Mouse (Mus musculus): ENCODE data around the gene Kcnj2. TPM values are rescaled to one million over a fixed set of nuclear protein-coding genes. Genes with fewer than 3 reads are reported as not detected.

The Kcnj2 gene
- total and polyA plus RNA-seq, 3 experiments, result under 0.01 TPM; not detected in 2

- ATAC-seq (ENCODE audit: extremely low read depth, insufficient number of reproducible peaks, low FRiP score, poor library complexity, severe bottlenecking) (no peak), DNase-seq (ENCODE audit: low spot score) (no peak)
- H3K27me3 ChIP-seq (ENCODE audit: insufficient read depth, low read length), result no peaks in the 10 kb centered on the region
- H3K9me3 ChIP-seq (replicated peaks), result peaks cover 12% of the 10 kb centered on the region
- H3K4me1 ChIP-seq (ENCODE audit: insufficient read depth, low read depth, low read length), result no peaks in the 10 kb centered on the region
- H3K36me3 ChIP-seq (replicated peaks), result no peaks in the 10 kb centered on the region
- H3K4me3 ChIP-seq (ENCODE audit: low read depth, low read length), result no peak overlapping the region
- TF ChIP-seq TAL1 (conservative IDR thresholded peaks at IDR 0.05; ENCODE audit: low read depth, low read length) (no peak), POLR2AphosphoS5 (IDR thresholded peaks at IDR 0.05; ENCODE audit: insufficient replicate concordance, low read depth, low read length) (no peak), GATA2 (IDR thresholded peaks at IDR 0.05; ENCODE audit: borderline replicate concordance, low read depth, low read length) (no peak), GATA1 (IDR thresholded peaks at IDR 0.05; ENCODE audit: borderline replicate concordance, low read length) (no peak), CTCF (IDR thresholded peaks at IDR 0.05; ENCODE audit: low read depth, low read length) (no peak)
These were observed 30.6 kb downstream of the Kcnj2 start for GRCm38 (mm10) chr11:111096612-111097011.

DNA sequence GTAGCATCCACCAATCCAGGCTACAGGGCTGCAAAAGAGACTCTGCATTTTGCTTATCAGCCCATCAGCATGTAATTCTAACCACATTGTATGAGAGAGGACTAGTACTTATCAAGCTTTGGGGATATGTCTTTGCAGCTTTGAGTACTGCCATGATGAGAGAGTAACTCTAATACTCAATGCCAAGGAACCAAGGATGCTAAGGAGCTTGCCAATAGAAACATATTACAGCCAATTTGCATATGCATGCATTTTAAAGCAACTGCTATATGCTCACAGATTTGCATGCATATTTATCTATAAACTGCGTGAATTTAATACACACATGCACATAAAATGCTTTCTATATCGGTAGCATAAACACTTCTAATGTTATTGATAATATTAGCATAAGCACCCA, 34.2 kb downstream of the Kcnj2 start:
- H3K27me3 ChIP-seq (ENCODE audit: insufficient read depth, low read length), result no peaks in the 10 kb centered on the region
- TF ChIP-seq POLR2AphosphoS5 (IDR thresholded peaks at IDR 0.05; ENCODE audit: insufficient replicate concordance, low read depth, low read length), result no peak
- no peak for TF ChIP-seq GATA1 (IDR thresholded peaks at IDR 0.05; ENCODE audit: borderline replicate concordance, low read length)
- no peak for TF ChIP-seq GATA2 (IDR thresholded peaks at IDR 0.05; ENCODE audit: borderline replicate concordance, low read depth, low read length)
- no peak for TF ChIP-seq TAL1 (conservative IDR thresholded peaks at IDR 0.05; ENCODE audit: low read depth, low read length)
- TF ChIP-seq CTCF (IDR thresholded peaks at IDR 0.05; ENCODE audit: low read depth, low read length), result no peak
- no peak overlapping the region for H3K4me3 ChIP-seq (ENCODE audit: low read depth, low read length)
- peaks cover 6% of the 10 kb centered on the region for H3K9me3 ChIP-seq (replicated peaks)
- H3K36me3 ChIP-seq (replicated peaks), result no peaks in the 10 kb centered on the region
- no peak for ATAC-seq (ENCODE audit: extremely low read depth, insufficient number of reproducible peaks, low FRiP score, poor library complexity, severe bottlenecking)
- no peaks in the 10 kb centered on the region for H3K4me1 ChIP-seq (ENCODE audit: insufficient read depth, low read depth, low read length)
- DNase-seq (ENCODE audit: low spot score), result no peak

GRCm38 (mm10) chr11:111100651-111101050, 34.7 kb downstream of the Kcnj2 start:
- DNase-seq (ENCODE audit: low spot score), result no peak
- TF ChIP-seq TAL1 (conservative IDR thresholded peaks at IDR 0.05; ENCODE audit: low read depth, low read length), result no peak
- TF ChIP-seq GATA2 (IDR thresholded peaks at IDR 0.05; ENCODE audit: borderline replicate concordance, low read depth, low read length), result no peak
- no peak for TF ChIP-seq POLR2AphosphoS5 (IDR thresholded peaks at IDR 0.05; ENCODE audit: insufficient replicate concordance, low read depth, low read length)
- TF ChIP-seq GATA1 (IDR thresholded peaks at IDR 0.05; ENCODE audit: borderline replicate concordance, low read length), result no peak
- no peak for ATAC-seq (ENCODE audit: extremely low read depth, insufficient number of reproducible peaks, low FRiP score, poor library complexity, severe bottlenecking)
- Histone ChIP-seq H3K4me1 (ENCODE audit: insufficient read depth, low read depth, low read length) (no peaks in the 10 kb centered on the region), H3K27me3 (ENCODE audit: insufficient read depth, low read length) (no peaks in the 10 kb centered on the region), H3K36me3 (replicated peaks) (no peaks in the 10 kb centered on the region), H3K9me3 (replicated peaks) (peaks cover 7% of the 10 kb centered on the region), H3K4me3 (ENCODE audit: low read depth, low read length) (no peak overlapping the region)

DNA sequence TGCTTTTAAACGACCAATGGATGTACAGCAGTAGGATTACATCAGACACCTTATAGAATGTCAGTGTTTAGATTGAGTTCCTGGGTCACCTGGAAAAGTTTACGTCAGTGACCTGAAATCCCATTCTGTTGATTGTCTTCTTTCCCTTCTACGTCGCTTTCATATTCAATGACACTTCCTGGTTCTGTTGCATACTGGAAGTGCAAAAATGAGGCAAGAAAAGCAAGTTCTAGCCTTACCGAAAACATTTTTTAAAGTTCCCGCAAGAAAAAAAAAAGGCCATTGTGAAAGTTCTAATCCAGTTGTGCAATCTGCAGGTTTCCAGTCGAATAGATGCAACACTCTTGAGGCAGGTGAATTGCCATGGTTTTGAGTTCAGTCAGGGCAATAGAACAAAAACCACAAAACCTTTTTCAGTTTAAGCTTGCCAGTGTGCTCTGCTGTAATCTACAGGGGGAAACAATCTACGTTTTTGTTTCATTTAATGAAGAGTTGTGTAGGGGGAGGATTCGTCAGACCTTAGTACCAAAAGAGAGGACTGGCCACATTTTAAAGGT, 35.7 kb downstream of the Kcnj2 start:
- Histone ChIP-seq H3K4me1 (ENCODE audit: insufficient read depth, low read depth, low read length) (no peaks in the 10 kb centered on the region), H3K36me3 (replicated peaks) (no peaks in the 10 kb centered on the region), H3K9me3 (replicated peaks) (peaks cover 9% of the 10 kb centered on the region), H3K4me3 (ENCODE audit: low read depth, low read length) (no peak overlapping the region), H3K27me3 (ENCODE audit: insufficient read depth, low read length) (no peaks in the 10 kb centered on the region)
- ATAC-seq (ENCODE audit: extremely low read depth, insufficient number of reproducible peaks, low FRiP score, poor library complexity, severe bottlenecking), result no peak
- no peak for DNase-seq (ENCODE audit: low spot score)
- TF ChIP-seq POLR2AphosphoS5 (IDR thresholded peaks at IDR 0.05; ENCODE audit: insufficient replicate concordance, low read depth, low read length) (no peak), GATA1 (IDR thresholded peaks at IDR 0.05; ENCODE audit: borderline replicate concordance, low read length) (no peak)

GRCm38 (mm10) chr11:111104422-111104821, 38.5 kb downstream of the Kcnj2 start:
- Histone ChIP-seq H3K36me3 (replicated peaks) (no peaks in the 10 kb centered on the region), H3K27me3 (ENCODE audit: insufficient read depth, low read length) (no peaks in the 10 kb centered on the region), H3K4me1 (ENCODE audit: insufficient read depth, low read depth, low read length) (no peaks in the 10 kb centered on the region), H3K9me3 (replicated peaks) (peaks cover 19% of the 10 kb centered on the region), H3K4me3 (ENCODE audit: low read depth, low read length) (no peak overlapping the region)
- DNase-seq (ENCODE audit: low spot score) (no peak), ATAC-seq (ENCODE audit: extremely low read depth, insufficient number of reproducible peaks, low FRiP score, poor library complexity, severe bottlenecking) (no peak)
- TF ChIP-seq CTCF (IDR thresholded peaks at IDR 0.05; ENCODE audit: low read depth, low read length), result no peak
- TF ChIP-seq GATA2 (IDR thresholded peaks at IDR 0.05; ENCODE audit: borderline replicate concordance, low read depth, low read length), result no peak
- TF ChIP-seq TAL1 (conservative IDR thresholded peaks at IDR 0.05; ENCODE audit: low read depth, low read length), result no peak

DNA sequence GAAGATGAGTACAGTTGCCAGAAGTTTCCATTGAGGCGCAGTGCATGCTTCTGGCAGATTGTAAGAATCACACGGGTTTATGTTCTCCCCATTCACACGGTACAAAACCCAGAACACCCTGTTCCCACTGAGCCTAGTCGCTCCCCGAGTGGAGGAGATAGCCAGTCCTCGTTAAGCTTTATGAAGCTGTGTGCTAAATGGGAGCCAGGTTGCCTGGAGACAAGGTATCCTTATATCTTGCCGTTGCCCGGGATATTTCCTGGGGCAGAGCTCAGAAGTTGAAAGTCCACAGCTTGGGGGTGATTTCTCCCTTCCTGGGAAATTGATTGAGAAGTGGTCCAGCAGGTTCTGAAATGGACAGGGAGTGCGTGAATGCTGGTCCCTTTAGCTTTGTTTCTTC, 42.2 kb downstream of the Kcnj2 start:
- ATAC-seq (ENCODE audit: extremely low read depth, insufficient number of reproducible peaks, low FRiP score, poor library complexity, severe bottlenecking) (no peak), DNase-seq (ENCODE audit: low spot score) (no peak)
- H3K4me3 ChIP-seq (ENCODE audit: low read depth, low read length), result no peak overlapping the region
- H3K4me1 ChIP-seq (ENCODE audit: insufficient read depth, low read depth, low read length), result no peaks in the 10 kb centered on the region
- H3K36me3 ChIP-seq (replicated peaks), result no peaks in the 10 kb centered on the region
- peaks cover 30% of the 10 kb centered on the region for H3K9me3 ChIP-seq (replicated peaks)
- TF ChIP-seq CTCF (IDR thresholded peaks at IDR 0.05; ENCODE audit: low read depth, low read length), result no peak
- no peak for TF ChIP-seq TAL1 (conservative IDR thresholded peaks at IDR 0.05; ENCODE audit: low read depth, low read length)
- no peak for TF ChIP-seq GATA2 (IDR thresholded peaks at IDR 0.05; ENCODE audit: borderline replicate concordance, low read depth, low read length)
- TF ChIP-seq POLR2AphosphoS5 (IDR thresholded peaks at IDR 0.05; ENCODE audit: insufficient replicate concordance, low read depth, low read length), result no peak
- no peak for TF ChIP-seq GATA1 (IDR thresholded peaks at IDR 0.05; ENCODE audit: borderline replicate concordance, low read length)
- no peaks in the 10 kb centered on the region for H3K27me3 ChIP-seq (ENCODE audit: insufficient read depth, low read length)

GRCm38 (mm10) chr11:111121514-111121913, 55.5 kb downstream of the Kcnj2 start:
- TF ChIP-seq CTCF (IDR thresholded peaks at IDR 0.05; ENCODE audit: low read depth, low read length) (no peak), POLR2AphosphoS5 (IDR thresholded peaks at IDR 0.05; ENCODE audit: insufficient replicate concordance, low read depth, low read length) (no peak)
- Histone ChIP-seq H3K4me1 (ENCODE audit: insufficient read depth, low read depth, low read length) (no peaks in the 10 kb centered on the region), H3K9me3 (replicated peaks) (peaks cover 17% of the 10 kb centered on the region), H3K27me3 (ENCODE audit: insufficient read depth, low read length) (no peaks in the 10 kb centered on the region), H3K4me3 (ENCODE audit: low read depth, low read length) (no peak overlapping the region), H3K36me3 (replicated peaks) (no peaks in the 10 kb centered on the region)
- ATAC-seq (ENCODE audit: extremely low read depth, insufficient number of reproducible peaks, low FRiP score, poor library complexity, severe bottlenecking), result no peak
- no peak for DNase-seq (ENCODE audit: low spot score)

All from G1E (cell line).